Mouse (Mus musculus): Measurements from ENCODE around the gene Lrrc56. TPM values are rescaled to one million over a fixed set of nuclear protein-coding genes. Genes with fewer than 3 reads are reported as not detected.

Lrrc56 gene
- polyA plus RNA-seq, 1 experiment, result 5.5 TPM

Other genes with a start within 250 kb of the Lrrc56 start
- 0.15 TPM in 1 of 2 replicates, not detected in the other for gene Ifitm5, start 243.9 kb upstream of the Lrrc56 start, polyA plus RNA-seq (2012; rRNA removed)
- not detected in 2 replicates for gene Gm45717, start 238.2 kb upstream of the Lrrc56 start, polyA plus RNA-seq (2012; rRNA removed)
- 46.6 and 48.9 TPM in 2 replicates for gene Ifitm2, start 238.2 kb upstream of the Lrrc56 start, polyA plus RNA-seq (2012; rRNA removed)
- gene Ifitm1, start 226.9 kb upstream of the Lrrc56 start, polyA plus RNA-seq (2012; rRNA removed), result 28.8 and 33.2 TPM in 2 replicates
- gene Ifitm3, start 183.4 kb upstream of the Lrrc56 start, polyA plus RNA-seq (2012; rRNA removed), result 72.6 and 82.1 TPM in 2 replicates
- 0.86 and 1.0 TPM in 2 replicates for gene Ifitm6, start 176.2 kb upstream of the Lrrc56 start, polyA plus RNA-seq (2012; rRNA removed)
- not detected in 2 replicates for gene Gm17387, start 165.0 kb upstream of the Lrrc56 start, polyA plus RNA-seq (2012; rRNA removed)
- gene B4galnt4, start 133.1 kb upstream of the Lrrc56 start, polyA plus RNA-seq (2012; rRNA removed), result 99.1 and 103 TPM in 2 replicates
- gene Pkp3, start 115.9 kb upstream of the Lrrc56 start, polyA plus RNA-seq (2012; rRNA removed), result 0.11 and 0.22 TPM in 2 replicates
- 3.7 and 4.0 TPM in 2 replicates for gene Sigirr, start 93.6 kb upstream of the Lrrc56 start, polyA plus RNA-seq (2012; rRNA removed)
- 0.08 and 0.10 TPM in 2 replicates for gene Ano9, start 76.4 kb upstream of the Lrrc56 start, polyA plus RNA-seq (2012; rRNA removed)
- gene Ptdss2, start 71.8 kb upstream of the Lrrc56 start, polyA plus RNA-seq (2012; rRNA removed), result 52.1 and 62.4 TPM in 2 replicates
- 34.5 and 36.4 TPM in 2 replicates for gene Rnh1, start 21.3 kb upstream of the Lrrc56 start, polyA plus RNA-seq (2012; rRNA removed)
- gene Hras, start 152 bp upstream of the Lrrc56 start, polyA plus RNA-seq (2012; rRNA removed), result 243 and 245 TPM in 2 replicates
- gene Lmntd2, start 19.9 kb downstream of the Lrrc56 start, polyA plus RNA-seq (2012; rRNA removed), result 0.17 and 0.20 TPM in 2 replicates
- gene Rassf7, start 21.7 kb downstream of the Lrrc56 start, polyA plus RNA-seq (2012; rRNA removed), result 1.8 and 2.3 TPM in 2 replicates
- gene Phrf1, start 34.6 kb downstream of the Lrrc56 start, polyA plus RNA-seq (2012; rRNA removed), result 31.0 and 35.1 TPM in 2 replicates
- gene Irf7, start 72.3 kb downstream of the Lrrc56 start, polyA plus RNA-seq (2012; rRNA removed), result 7.7 and 8.6 TPM in 2 replicates
- not detected in 2 replicates for gene Cdhr5, start 82.6 kb downstream of the Lrrc56 start, polyA plus RNA-seq (2012; rRNA removed)
- gene Sct, start 85.0 kb downstream of the Lrrc56 start, polyA plus RNA-seq (2012; rRNA removed), result 12.4 and 29.9 TPM in 2 replicates
- 0.44 and 0.48 TPM in 2 replicates for gene Drd4, start 97.8 kb downstream of the Lrrc56 start, polyA plus RNA-seq (2012; rRNA removed)
- gene Deaf1, start 133.5 kb downstream of the Lrrc56 start, polyA plus RNA-seq (2012; rRNA removed), result 43.0 and 43.8 TPM in 2 replicates
- gene Tmem80, start 133.6 kb downstream of the Lrrc56 start, polyA plus RNA-seq (2012; rRNA removed), result 60.4 and 64.8 TPM in 2 replicates
- 4.4 and 5.5 TPM in 2 replicates for gene Eps8l2, start 144.7 kb downstream of the Lrrc56 start, polyA plus RNA-seq (2012; rRNA removed)
- 151 and 152 TPM in 2 replicates for gene Taldo1, start 198.0 kb downstream of the Lrrc56 start, polyA plus RNA-seq (2012; rRNA removed)
- 49.9 and 55.6 TPM in 2 replicates for gene Gatd1, start 220.0 kb downstream of the Lrrc56 start, polyA plus RNA-seq (2012; rRNA removed)
- 204 and 235 TPM in 2 replicates for gene Cend1, start 235.3 kb downstream of the Lrrc56 start, polyA plus RNA-seq (2012; rRNA removed)
- 227 and 251 TPM in 2 replicates for gene Slc25a22, start 243.7 kb downstream of the Lrrc56 start, polyA plus RNA-seq (2012; rRNA removed)
- 3.3 and 3.5 TPM in 2 replicates for gene Pidd1, start 249.9 kb downstream of the Lrrc56 start, polyA plus RNA-seq (2012; rRNA removed)

All from frontal cortex, adult 2 months (tissue).